Mouse (Mus musculus): ENCODE data around the gene Amy2a4. TPM values are rescaled to one million over a fixed set of nuclear protein-coding genes. Genes with fewer than 3 reads are reported as not detected.

Gene Amy2a4
- total RNA-seq (2023; ENCODE audit: inconsistent age), result not detected in 4 replicates

DNA sequence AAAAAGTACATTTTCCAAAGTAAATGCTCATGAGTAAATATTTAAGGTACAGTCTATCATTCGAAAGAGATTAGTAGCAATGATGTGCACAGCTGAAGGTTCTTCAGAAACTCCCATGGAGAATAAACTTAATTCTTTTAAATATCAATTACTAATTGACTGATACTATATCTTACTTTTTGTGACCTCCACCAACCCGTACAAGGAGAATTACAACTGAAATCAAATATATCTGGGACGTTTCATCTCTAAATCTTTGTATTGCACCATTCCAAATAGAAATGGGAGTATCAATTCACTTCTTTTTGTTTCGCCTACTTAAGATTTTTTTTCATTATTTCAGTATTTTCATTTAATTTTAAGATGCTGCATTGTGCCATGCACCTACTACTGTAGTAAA lies at the start of gene Amy2a4:
Gene Amy2a4 (minus strand): TSS at position 101 of the 400 bp plus-strand sequence.

DNA sequence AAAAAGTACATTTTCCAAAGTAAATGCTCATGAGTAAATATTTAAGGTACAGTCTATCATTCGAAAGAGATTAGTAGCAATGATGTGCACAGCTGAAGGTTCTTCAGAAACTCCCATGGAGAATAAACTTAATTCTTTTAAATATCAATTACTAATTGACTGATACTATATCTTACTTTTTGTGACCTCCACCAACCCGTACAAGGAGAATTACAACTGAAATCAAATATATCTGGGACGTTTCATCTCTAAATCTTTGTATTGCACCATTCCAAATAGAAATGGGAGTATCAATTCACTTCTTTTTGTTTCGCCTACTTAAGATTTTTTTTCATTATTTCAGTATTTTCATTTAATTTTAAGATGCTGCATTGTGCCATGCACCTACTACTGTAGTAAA lies 32.7 kb upstream of the Amy2a4 start, which contains the start of gene Amy2a3:
Gene Amy2a3 (minus strand): TSS at position 101 of the 400 bp plus-strand sequence.

DNA sequence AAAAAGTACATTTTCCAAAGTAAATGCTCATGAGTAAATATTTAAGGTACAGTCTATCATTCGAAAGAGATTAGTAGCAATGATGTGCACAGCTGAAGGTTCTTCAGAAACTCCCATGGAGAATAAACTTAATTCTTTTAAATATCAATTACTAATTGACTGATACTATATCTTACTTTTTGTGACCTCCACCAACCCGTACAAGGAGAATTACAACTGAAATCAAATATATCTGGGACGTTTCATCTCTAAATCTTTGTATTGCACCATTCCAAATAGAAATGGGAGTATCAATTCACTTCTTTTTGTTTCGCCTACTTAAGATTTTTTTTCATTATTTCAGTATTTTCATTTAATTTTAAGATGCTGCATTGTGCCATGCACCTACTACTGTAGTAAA lies 32.5 kb downstream of the Amy2a4 start, which contains the start of gene Amy2a5:
Gene Amy2a5 (minus strand): TSS at position 101 of the 400 bp plus-strand sequence.

Other genes with a start within 250 kb of the Amy2a4 start
- gene Amy2a5, start 32.6 kb downstream of the Amy2a4 start, total RNA-seq (2023; ENCODE audit: inconsistent age), result 0.24 to 4.3 TPM (median 3.2 TPM) in 3 of 4 replicates, not detected in the other
- not detected in 4 replicates for gene Amy2a3, start 32.6 kb upstream of the Amy2a4 start, total RNA-seq (2023; ENCODE audit: inconsistent age)
- gene Amy2a2, start 65.2 kb upstream of the Amy2a4 start, total RNA-seq (2023; ENCODE audit: inconsistent age), result not detected in 4 replicates
- 0.67 to 0.90 TPM in 2 of 4 replicates, not detected in the others for gene Amy2a1, start 241.0 kb upstream of the Amy2a4 start, total RNA-seq (2023; ENCODE audit: inconsistent age)